Mouse (Mus musculus) right cerebral cortex, postnatal 36 days (tissue): ENCODE measurements around the gene Kcnh2.

ENCODE experiments used
- DNase-seq, 2 experiments: peaks; one replicate each; pipeline ENCODE4 v3.0.0; 2022; ENCODE audit warnings: low spot score in 2 of 2, mixed read lengths in 1 of 2

The Kcnh2 gene

DNA sequence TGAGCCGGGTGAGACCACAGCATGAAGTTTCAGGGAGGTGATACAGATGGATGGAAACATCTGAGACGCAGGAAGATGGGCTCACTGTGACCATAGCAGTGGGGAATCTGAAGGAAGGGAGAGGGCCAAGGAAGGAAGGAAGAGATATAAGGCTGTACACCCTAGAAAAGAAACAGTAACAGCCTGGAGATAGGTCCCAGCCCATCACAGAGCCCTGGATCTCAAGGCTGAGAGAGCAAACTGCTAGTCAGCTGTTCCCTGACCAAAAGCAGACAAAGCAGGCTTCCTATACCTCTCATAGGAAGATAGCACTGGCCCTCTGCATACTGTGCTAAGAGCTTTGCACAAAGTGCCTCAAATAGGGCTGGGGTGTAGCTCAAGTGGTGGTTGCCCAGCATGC is 27.3 kb upstream of the Kcnh2 start:
- no peak for DNase-seq

DNA sequence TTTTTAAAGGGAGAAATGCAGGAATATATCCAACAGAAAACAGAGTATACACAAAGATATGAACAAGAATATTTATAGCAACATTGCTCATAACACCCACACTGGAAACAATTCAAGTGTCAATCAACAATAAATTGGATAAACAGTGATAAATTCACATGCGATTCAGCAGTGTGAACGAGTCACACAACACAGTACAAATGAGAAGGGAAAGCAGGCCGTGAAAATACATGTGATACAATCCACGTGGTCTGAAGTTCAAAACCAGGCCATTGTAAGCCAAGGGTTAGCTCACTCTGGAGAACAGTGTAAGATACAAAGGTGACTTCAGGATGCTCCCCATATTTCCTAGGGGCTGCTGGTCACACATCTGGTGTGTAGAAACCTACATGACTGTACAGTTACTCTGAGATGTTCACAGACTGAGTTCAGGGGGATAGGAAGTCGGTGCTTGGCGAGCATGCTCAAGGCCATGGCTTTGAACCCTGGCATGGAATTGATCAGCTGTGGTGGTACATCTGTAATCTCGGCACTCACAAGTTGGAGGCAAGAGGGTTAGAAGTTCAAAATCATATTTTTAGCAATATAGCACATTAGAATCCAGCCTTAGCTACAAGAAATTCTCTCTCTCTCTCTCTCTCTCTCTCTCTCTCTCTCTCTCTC is 23.4 kb upstream of the Kcnh2 start:
- DNase-seq = no peak

DNA sequence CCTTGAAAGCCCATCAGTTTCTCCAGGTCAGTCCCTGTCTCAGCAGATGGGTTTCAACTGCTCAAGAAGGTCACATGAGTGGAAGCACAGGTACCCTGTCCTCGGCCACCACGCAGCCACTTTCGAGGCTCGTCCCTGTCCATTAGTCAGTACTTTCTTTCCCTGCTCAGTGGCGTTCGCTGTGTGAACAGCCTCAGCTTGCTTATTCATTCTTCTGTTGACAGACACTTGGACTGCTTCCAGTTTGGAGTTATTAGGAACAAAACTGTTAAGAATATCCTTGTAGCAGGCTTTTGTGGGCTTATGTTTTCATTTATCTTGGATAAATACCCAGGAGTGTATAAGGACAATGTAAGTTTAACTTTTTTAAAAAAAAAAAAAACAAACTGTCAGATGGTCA is 22.8 kb upstream of the Kcnh2 start:
- no peak for DNase-seq

DNA sequence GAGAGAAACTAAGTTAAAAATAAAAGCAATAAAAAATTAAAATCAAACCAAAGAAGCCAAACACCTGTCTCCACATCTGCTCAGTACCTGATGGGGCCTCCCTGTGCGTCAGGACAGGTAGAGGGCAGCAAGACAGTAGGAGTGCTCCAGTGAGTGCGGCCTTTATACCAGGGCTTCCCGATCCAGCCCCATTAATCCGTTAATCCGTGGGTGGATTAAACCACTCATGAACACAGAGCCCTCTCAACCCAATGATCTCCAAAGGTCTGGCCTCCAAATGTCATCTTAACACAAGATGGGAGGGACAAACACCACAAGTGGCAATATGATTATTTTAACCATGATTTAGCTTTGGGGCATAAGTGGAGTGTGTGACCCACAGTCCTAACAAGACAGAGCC is 22.4 kb upstream of the Kcnh2 start:
- DNase-seq = no peak

DNA sequence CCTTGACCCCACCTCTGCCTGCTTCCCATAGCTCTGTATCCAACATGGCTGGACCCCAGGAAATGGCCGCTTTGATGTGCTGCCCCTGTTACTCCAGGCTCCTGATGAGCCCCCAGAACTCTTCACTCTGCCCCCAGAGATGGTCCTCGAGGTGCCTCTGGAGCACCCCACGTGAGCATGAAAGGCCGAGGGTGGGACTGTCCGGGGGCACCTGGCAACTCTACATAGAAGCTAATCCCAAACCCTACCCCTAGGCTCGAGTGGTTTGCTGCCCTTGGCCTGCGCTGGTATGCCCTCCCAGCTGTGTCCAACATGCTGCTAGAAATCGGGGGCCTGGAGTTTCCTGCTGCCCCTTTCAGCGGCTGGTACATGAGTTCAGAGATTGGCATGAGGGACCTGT is 18.4 kb upstream of the Kcnh2 start:
- DNase-seq = no peak

DNA sequence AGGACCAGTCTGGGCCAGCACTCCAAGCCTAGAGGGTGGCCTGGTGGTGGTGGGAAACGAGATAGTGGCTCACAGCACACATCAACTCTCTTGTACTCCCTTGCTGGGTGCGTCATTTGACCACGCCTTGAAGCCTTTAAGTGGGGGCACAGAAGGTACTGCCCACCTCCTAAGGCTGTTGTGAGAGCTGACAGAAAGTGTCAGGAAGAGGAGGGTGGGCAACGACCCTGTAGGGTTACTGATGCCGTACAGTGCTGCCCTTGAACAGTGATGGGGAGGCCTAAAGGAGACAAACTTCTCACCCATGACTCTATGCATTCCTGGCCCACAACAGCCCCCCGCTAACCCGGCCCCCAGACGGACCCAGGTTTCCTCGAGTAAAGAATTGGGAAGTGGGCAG is 15.0 kb upstream of the Kcnh2 start:
- DNase-seq = no peak

DNA sequence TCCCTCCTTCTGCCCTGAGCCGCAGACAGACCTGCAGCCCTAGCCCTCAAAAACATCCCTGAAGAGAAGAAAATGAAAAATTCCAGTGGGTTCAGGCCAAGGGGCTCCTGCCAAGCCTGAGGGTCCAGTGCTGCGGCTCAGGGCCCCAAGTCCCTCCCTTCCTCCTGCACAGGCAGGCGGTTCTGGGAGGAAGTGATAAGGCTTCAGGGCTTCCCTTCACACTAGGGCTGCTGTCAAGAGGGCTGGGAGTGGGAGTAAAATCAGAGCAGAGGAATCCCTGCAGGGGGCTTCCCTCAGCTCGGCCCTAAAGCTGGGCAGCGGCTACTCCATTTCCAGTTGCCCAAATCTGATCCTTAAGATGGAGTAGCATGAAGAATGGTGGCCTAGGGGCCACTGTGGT is 14.1 kb upstream of the Kcnh2 start:
- DNase-seq = no peak

DNA sequence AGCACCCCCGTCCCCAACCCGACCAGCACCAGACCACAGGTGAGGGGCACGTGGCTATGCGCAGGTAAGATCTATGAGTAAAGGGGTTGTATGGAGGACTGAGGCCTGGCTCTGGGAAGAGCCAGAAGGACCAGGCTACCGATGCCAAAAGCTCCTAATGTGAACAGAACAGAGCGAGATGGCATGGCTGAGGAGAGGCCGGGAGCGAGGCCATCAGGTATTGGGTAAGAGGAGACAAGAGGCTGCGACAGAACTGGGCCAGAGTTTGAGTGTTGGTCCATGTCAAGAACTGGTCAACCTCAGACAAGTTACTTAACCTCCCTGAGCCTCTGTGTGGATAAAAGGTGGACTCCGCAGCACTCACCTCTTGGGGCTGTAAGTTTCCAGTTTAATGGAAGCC is 13.6 kb upstream of the Kcnh2 start:
- no peak for DNase-seq

DNA sequence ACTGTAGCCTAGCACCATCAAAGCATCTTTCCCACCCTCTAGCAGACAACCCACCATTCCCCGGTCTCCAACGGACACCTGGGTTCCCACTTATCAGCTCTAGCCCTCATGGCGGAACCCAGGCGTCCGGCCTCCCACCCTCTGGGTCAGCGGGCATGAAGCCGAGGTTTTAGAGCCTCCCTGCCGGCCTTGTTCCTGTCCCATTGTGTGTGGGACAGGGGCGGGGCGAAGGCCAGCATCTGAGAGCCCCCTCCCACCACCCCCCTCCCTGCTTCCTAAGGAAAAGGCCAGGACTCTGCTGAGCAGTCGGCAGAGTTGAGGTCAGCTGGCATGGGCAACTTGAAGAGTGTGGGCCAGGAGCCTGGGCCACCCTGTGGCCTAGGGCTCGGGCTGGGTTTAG is 13.1 kb upstream of the Kcnh2 start, which contains the start of gene Nos3:
Nos3 (plus strand) TSS at position 303 of the 400 bp plus-strand sequence.
- no peak for DNase-seq

DNA sequence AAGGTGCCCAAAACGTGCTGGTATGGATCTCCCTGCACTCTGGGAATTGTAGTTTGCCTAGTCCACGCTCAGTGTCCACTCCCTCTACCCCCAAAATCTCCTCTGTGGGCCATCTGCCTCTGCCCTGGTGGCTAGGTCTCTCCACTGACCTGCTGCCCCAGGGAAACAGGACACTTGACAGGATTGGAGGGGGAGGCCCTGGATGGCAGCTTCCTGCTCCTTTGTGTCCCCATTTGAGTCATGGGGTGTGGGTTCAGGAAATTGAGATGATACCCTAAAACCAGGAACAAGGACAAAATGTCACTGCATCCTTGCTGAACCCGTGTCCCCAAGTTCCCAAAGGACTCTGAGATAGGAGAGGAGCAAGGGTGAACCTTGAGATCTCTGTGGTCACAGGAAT is 12.7 kb upstream of the Kcnh2 start:
- no peak for DNase-seq

DNA sequence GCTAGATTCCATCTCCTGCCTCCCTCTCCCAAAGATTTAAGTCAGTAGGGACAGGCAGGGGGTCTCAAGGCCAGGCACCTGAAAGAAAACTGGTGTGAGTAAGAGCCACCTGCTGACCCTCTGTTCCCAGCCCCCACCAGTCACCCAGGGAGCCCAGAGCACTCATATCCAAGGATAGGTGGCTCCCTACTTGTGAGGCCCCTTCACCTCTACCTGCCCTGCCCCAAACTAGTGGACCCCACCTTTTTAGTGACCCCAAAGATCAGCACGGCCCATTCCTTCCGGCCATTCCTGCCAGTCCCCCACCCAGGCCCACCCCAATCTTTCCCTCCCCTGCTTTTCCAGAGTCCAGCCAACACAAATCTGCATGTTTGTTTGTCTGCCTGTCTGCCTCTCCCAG is 12.1 kb upstream of the Kcnh2 start:
- no peak for DNase-seq

DNA sequence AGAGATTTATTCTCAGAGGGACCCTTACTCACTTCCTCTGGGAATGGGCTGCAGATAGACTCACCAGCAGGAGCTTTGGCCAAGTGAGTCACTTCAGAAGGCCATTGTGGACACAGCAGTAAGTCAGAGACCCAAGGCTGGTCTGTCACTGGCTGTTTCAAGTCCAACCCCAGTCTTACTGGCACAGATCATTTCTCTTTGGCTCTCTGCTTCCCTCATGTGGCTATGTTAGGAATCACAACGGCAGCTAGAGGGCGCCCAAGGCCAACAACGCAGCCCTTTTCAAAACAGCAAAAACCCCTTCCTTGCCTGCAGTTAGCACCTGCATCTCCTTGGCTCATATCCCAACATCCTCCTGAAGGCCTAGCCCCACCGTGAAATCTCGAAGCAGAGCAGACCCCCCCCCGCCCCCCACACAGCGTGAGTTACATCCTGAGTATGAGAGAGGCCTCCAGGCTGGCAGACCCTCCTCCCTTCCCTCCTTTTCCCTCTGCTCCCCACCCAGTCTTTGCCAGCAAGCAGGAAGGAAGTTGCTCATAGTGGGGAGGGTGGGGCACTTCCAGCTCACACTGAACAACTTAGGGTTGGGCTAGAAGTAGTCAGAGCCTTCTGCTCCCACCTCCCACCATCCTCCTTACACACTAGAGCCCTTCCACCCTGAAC is 9.5 kb upstream of the Kcnh2 start:
- peak; percentile 57 to 59 for DNase-seq

DNA sequence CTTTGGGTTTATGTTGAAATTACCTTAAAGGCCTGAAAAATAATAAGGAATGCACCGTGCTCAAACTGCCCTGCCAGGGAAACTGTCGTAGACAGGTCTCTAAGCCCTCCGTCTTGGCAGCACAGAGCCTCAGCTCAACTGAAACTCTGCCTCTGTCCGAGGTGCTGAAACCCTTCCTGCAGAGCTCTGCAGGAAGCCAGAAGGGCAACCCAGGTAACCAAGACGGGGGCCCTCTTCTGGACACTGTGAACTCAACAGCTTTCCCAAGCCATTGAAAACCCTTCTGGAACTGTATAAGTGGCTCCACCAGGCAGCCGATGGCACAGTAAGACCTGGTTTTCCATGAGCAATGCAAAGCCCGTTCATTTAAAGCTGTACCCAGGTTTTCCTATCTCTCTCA is 6.1 kb upstream of the Kcnh2 start:
- no peak for DNase-seq

DNA sequence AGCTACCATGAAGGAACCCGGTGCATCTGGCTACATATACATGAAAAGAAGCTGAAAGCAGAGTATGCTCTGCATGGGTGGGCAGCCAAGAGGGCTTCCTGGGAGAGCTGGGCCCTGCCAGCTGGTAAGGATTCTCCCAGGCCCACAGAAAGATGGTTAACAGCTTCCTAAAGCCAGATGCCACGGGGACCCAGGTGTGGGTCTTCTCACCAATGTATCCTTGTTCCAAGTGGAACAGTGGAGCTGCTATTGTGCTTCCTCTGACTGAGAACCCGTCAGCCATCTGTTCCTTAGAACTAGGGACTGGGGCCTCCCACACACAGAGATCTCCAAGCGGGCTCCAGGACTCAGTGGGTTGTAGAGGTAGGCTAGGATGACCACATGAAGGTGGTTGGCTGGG is 5.4 kb upstream of the Kcnh2 start:
- DNase-seq = no peak

DNA sequence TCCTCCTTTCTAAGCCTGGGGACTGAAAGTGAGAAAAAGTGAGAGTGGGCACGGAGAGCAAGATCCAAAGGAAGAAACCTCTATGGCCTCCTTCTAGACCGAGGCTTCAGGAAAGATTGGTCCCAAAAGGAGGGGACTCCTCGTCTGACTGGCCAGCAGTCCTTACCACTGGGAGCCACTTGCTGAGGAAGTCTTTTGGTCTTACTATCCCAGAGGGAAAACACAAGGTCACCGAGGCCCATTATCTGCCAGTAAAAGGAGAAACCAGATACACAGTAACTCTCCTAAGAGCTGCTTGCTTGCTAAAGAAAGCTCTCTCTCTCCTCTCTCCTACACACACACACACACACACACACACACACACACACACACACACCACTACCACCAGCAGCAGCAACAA is 1.9 kb upstream of the Kcnh2 start:
- no peak for DNase-seq

DNA sequence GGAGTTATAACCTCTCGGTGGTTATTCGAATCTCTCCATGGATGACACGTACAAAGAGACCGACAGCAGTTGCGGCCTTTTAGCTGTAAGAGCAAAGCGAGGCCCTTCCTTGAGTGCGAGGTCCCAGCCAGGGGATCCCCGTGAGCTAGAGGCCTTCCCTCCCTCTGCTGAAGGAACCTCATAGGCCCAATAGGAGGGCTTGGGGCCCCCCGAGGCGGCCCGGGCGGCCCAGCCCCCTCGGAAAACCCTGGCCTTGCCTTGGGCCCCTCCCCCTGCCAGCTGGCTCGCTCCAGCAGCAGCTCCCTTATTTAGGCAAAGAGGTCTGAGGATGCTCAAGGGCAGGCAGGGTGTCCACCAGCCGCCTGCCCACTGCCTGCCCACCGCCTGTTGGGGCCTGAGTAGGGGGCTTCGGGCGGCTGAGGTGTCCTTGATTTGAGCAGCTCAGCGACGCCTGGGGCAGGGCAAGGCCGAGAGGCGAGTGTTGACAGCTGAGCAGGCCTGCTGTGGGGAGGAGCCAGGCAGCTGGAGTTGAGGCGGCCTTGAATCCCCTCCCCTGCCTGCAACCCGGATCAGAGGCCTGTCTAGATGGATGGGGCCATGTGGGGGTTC is 951 bp upstream of the Kcnh2 start:
- no peak for DNase-seq

DNA sequence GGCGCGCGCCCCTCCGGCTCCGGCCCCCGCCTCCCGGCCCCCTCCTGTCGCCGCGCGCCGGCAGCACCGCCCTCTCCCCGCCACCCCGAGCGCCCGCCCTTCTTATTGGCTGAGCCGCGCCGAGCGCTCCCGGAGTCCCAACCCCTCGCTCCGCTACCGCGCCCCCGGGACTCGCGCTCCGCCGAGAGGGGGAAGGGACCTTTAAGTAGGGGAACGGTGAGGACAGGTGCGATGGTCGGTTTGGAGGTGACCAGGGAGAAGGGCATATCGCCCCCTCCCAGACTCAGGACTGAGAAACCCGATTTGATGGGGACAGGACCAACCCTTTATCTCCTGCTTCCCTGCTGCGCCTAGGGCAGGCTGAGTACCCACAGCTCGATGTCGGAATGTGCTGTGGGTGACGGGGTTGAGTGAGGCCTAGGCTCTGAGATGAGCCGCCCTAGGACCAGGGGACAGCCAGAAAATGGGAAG is 332 bp upstream of the Kcnh2 start:
- peak; percentile 79 to 85 for DNase-seq

DNA sequence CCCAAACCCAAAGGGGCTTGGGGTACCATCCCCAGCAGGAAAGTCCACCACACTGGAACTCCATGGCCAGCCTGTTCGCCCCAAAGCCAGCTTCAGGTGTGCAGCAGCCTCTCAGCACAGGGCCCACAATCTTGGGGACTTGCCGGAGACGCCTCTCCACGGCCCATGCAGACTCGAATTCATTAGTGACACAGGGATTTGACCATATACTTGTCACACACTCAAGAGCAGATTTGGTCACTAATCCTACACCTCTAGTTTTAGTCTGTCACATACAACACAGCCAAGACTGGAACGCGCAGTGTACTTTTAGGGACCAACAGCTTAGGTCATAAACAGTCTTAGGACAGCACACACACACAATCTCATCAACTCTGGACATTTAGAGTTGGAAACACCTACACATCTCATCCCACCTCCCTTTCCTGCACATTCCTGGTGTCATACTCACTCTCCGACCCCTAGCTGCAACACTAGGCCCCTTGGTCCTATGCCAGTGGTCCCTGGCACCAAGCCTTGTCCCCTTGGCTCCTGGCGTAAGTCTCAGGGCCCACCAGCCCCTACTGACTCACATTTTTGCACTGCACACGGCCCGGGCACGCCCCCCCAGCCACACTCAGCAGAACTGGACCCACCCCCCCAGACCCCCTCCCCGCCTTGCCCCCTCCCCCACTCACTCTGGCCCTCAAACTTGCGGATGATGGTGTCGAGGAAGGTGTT is 713 bp downstream of the Kcnh2 start:
- DNase-seq = no peak

DNA sequence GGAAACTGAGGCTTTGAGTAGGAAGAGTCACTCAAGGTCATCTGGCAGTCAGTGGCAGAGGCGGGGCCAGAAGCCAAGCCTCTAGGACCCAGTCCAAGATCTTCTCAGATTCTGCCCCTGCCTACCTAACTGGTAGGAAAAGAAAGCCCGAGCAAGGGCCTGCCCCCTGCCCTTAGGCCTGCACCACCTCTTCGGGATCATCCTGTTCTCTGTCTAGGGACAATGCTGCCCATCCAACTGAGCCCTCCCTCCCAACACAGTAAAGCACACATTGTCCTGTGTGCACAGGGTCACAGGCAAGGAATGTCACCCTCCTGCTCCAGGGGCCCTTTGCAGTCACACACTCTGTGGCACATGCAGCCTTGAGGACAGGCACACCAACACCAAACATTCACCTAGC is 1.3 kb downstream of the Kcnh2 start:
- DNase-seq = no peak

DNA sequence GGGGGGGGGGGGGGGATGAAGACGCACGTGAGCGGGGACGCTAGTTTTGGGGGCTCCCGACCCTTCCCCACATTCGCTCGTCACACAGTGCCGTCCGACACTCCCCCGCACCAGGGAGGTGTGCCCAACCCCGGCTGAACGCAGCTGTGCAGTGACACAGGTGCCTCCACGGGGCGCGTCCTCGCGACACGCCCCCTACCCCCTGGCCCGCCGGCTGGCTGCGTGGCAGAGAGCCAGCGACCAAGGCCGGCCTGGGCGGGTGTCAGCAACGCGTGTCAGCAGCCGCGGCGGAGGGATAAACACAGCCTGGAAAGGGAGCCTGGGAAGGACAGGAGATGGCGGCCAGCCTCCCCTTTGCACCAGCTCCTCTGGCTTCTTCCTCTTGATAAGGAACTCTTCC is 2.9 kb downstream of the Kcnh2 start:
- DNase-seq = no peak

DNA sequence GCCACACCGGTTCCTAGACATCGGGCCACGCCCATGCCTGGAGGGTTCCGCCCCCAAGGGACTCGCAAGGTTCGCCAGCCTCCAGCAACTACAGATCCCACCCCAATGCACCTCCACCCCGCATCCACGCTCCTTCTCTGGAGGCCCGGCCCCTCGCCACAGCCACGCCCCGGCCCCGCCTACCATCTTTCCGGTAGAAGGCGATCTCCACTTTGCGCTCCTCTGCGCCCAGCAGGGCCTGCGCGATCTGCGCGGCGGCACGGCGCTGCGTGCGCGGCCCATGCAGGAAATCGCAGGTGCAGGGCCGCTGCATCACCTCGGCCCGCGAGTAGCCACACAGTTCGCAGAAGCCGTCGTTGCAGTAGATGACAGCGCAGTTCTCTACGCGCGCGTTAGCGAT is 3.3 kb downstream of the Kcnh2 start:
- DNase-seq = peak; percentile 36 to 54

DNA sequence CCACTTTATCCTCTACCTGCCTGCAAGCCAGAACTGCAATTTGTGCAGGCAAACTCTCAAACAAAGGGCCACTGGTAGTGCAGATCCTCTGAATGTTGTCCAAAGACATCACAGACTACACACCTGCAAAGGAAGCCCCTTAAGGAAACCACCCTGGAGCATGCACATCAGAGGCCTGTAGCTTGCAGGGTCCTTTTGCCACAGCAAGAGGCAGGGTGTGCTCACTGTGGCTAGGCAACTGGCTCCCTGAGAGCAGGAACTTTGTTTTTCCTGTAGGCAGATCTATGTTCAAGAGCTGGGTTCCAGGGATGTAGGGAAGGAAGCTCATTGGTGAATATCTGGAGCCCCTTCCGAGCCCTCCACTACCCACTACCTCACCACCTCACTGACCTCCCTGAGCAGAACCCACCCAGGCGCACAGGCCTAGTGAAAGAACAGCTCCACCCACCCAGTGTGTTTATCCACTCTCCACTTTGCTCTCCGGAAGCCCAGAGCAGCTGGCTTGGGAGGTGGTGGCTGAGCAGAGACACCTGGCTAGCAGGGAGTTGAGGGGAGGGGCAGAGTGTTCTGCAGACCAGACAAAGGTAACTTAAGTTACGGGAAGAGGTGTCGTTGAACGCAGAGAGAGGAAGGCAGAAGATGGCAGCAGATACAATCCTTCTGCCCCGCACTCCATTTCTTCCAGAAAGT is 4.1 kb downstream of the Kcnh2 start:
- no peak for DNase-seq
